Mouse (Mus musculus) urinary bladder, postnatal 14 days (tissue): ENCODE measurements around the gene Peak1.
A peak's percentile ranks its signal among the peaks of the same experiment; 100 is the strongest.

Source experiments
- DNase-seq: peaks from one replicate; pipeline ENCODE4 v3.0.0; 2021; ENCODE audit warnings: low spot score

Gene Peak1

GRCm38 (mm10) chr9:56255676-56256432 is 162.0 kb downstream of the Peak1 start:
- DNase-seq = no peak

GRCm38 (mm10) chr9:56244336-56244735 is 173.5 kb downstream of the Peak1 start:
- no peak for DNase-seq

GRCm38 (mm10) chr9:56243885-56244284 is 174.0 kb downstream of the Peak1 start:
- no peak for DNase-seq

- no peak for DNase-seq
Measured at GRCm38 (mm10) chr9:56242686-56243085, 175.2 kb downstream of the Peak1 start.

GRCm38 (mm10) chr9:56241076-56241475 is 176.8 kb downstream of the Peak1 start:
- no peak for DNase-seq

- DNase-seq = no peak
Measured at GRCm38 (mm10) chr9:56235871-56236298, 182.0 kb downstream of the Peak1 start.

GRCm38 (mm10) chr9:56235281-56235680 is 182.6 kb downstream of the Peak1 start:
- no peak for DNase-seq

GRCm38 (mm10) chr9:56234561-56234960 is 183.3 kb downstream of the Peak1 start:
- no peak for DNase-seq

GRCm38 (mm10) chr9:56233316-56233715 is 184.6 kb downstream of the Peak1 start:
- DNase-seq = no peak

- DNase-seq = no peak
Measured at GRCm38 (mm10) chr9:56230906-56231305, 187.0 kb downstream of the Peak1 start.

GRCm38 (mm10) chr9:56227626-56228025 is 190.2 kb downstream of the Peak1 start:
- DNase-seq = no peak

- DNase-seq = peak; percentile 56
Measured at GRCm38 (mm10) chr9:56223429-56224051, 194.3 kb downstream of the Peak1 start.

GRCm38 (mm10) chr9:56218860-56219259 is 199.0 kb downstream of the Peak1 start:
- no peak for DNase-seq

- DNase-seq = no peak
Measured at GRCm38 (mm10) chr9:56218043-56218442, 199.8 kb downstream of the Peak1 start.

GRCm38 (mm10) chr9:56217386-56217785 is 200.5 kb downstream of the Peak1 start:
- no peak for DNase-seq

- peak; percentile 39 for DNase-seq
Measured at GRCm38 (mm10) chr9:56213451-56214291, 204.2 kb downstream of the Peak1 start.

GRCm38 (mm10) chr9:56208817-56209216 is 209.1 kb downstream of the Peak1 start:
- no peak for DNase-seq

GRCm38 (mm10) chr9:56207516-56207915 is 210.4 kb downstream of the Peak1 start:
- DNase-seq = no peak

GRCm38 (mm10) chr9:56207083-56207482 is 210.8 kb downstream of the Peak1 start:
- DNase-seq = no peak

GRCm38 (mm10) chr9:56205336-56205735 is 212.5 kb downstream of the Peak1 start:
- no peak for DNase-seq

GRCm38 (mm10) chr9:56204316-56204715 is 213.6 kb downstream of the Peak1 start:
- DNase-seq = no peak

GRCm38 (mm10) chr9:56200645-56201314 is 217.1 kb downstream of the Peak1 start:
- peak; percentile 88 for DNase-seq
